Mouse (Mus musculus) heart, adult 8-10 months (tissue): ENCODE measurements around the gene Esm1. TPM values are rescaled to one million over a fixed set of nuclear protein-coding genes. Genes with fewer than 3 reads are reported as not detected.

Source experiments
- DNase-seq: peaks from one replicate; pipeline ENCODE4 v3.0.0; 2022; ENCODE audit warnings: low spot score
- total RNA-seq, 4 experiments: library from RNA; stranded (reverse); gene quantifications; 2 replicates each; pipeline ENCODE4 v1.2.4; 2022

Esm1 gene
- total RNA-seq = 1 to 10 TPM in 1 of 4 experiments, under 1 TPM in 3; 0.44 to 1.3 (median 0.59) TPM

DNA sequence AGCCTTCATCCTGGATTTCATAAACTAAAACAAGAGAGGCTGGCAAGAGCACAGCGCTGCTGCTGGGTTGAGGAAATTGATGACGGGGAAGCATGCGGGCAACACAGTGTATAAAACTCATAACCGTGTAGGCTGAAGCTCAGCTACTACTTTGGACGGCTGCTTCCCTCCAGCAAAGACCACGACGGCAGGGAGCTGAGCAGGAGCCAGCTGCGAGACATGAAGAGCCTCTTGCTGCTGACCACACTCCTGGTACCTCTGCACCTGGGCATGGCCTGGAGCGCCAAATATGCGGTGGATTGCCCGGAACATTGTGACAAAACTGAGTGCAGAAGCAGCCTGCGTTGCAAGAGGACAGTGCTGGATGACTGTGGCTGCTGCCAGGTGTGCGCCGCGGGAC is at the start of gene Esm1:
Gene Esm1, plus strand, starts transcription at position 36 of the 400 bp plus-strand sequence.
- no peak for DNase-seq

GRCm38 (mm10) chr13:113164252-113165005 is 45.0 kb upstream of the Esm1 start:
- DNase-seq = no peak

- DNase-seq = no peak
Observed at GRCm38 (mm10) chr13:113168018-113168534, 41.4 kb upstream of the Esm1 start.

DNA sequence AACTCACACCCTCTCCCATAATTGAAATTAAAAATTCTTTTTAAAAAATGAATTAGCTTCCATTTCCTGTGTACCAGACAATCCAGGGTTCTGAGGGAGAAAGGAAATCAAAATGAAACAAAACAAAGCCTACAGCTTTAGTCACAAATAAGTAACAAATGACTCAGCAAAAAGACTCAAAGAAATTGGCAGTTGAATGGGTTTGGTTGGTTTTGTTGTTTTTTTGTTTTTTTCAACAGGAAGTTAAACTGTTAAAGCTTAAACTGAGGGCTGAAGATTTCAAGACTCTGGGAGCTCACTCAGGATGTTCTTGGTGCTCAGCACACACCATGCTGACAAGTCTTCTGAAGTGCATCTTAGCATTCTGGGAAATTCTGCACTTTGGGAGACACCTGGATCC is 39.2 kb upstream of the Esm1 start:
- no peak for DNase-seq

DNA sequence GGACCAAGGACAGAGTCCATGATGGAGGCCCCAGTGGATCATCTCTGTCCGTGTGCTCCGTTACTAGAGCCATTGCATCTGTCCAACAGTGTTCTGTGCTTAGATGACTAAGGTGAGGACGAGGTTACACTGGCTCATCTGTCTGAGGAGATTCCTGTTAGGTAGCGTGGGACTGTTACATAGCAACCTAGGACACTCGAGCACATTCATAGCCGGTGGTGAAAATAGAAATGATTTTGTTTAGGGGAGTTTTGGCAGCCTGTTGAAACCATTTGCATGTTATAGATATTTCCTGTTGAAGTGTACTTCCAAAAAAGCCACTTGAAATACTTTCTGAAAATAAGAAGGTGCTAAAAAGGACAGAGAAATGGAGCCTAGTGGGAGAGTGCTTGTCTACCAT is 35.3 kb upstream of the Esm1 start:
- DNase-seq = no peak

GRCm38 (mm10) chr13:113183310-113183709 is 26.1 kb upstream of the Esm1 start:
- no peak for DNase-seq

- no peak for DNase-seq
Observed at GRCm38 (mm10) chr13:113183720-113184119, 25.7 kb upstream of the Esm1 start.

DNA sequence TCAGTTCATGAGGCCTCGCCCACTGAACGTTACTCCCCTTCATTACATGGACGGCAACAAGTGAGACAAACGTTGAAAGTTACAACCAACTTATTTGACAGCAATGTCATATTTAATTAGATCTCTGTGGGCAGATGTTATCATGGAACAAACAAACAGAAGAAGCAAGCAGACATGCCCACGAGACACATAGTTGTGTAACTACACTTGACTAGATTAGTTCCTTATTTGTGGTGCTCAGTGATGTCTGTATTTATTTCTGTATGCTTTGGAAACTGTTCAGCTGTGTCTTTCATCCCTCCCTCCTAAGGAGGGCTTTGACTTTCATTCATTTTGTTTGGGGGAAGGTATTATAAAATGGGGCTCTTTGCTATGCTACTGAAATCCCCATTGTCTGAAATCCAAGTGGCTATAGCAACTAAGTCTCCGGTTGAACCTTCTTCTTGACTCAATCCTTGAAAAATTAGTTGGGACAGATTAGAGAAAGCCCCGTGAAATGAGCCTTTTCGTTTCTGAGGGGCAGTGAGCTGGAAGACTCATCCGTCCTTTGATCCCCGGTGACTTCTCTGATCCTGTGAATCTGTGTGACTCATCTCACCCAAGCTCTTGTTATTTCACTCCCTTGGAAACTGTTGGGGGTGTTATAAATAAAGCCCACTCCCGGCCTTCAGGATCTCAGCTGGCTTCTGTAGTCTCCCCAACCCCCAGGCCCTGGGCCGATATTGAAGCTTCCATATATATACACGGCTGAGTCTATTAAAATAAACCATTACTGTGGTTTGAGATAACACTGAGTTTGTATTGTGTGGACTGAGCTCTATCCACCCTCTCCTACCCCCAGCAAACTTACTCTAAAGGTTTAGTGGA is 12.4 kb upstream of the Esm1 start:
- DNase-seq = no peak

GRCm38 (mm10) chr13:113197872-113198502 is 11.5 kb upstream of the Esm1 start:
- no peak for DNase-seq

DNA sequence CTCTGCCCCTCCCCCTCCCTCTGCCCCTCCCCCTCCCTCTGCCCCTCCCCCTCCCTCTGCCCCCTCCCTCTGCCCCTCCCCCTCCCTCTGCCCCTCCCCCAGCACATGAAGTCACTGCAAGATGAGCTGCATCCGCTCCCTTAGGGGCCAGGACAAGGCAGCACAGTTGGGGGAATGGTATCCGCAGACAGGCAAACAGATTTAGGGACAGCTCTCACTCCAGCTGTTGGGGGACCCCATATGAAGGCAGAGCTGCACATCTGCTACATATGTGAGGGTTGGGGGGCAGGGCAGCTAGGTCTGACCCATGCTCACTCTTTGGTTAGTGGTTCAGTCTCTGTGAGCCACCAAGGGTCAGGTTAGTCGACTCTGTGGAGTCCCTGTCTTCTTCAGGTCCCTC is 10.1 kb upstream of the Esm1 start:
- DNase-seq = no peak

DNA sequence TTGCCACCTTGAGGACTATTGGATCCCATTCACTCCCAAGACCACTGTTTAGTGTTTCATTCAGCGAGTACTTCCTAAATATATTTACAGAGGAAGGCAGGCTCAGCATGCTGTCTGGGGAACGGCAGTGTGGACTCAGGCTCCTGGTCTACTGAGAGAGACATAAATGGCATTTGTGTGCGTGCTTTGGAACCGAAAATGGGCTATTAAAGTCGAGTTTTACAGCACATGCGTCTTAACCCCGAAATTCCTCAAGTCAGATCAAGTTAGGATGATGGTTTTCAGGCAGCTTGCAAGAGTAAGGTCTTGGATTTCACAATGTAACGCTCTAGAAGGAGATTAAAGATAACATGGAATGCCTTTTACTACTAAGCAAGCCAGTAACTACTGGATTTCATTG is 8.7 kb upstream of the Esm1 start:
- no peak for DNase-seq

DNA sequence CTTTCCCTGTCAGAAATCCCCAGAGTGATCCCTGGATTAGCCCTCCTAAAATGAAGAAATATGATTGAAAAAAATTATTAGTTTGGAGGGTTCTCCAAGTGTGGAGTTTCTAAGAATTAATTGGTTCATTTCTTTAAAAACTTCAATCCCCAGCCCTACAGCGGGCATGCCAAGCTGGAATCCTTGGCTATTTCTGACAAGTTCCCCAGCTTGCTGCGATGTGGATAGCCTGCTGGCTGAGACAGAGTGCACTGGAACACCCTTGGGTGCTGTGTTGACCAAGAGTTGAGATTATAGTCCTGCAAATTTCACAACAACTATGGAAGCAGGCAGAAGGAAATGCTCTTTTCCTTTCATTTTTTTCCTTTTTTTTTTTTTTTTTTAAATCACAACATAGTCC is 7.8 kb upstream of the Esm1 start:
- DNase-seq = no peak

DNA sequence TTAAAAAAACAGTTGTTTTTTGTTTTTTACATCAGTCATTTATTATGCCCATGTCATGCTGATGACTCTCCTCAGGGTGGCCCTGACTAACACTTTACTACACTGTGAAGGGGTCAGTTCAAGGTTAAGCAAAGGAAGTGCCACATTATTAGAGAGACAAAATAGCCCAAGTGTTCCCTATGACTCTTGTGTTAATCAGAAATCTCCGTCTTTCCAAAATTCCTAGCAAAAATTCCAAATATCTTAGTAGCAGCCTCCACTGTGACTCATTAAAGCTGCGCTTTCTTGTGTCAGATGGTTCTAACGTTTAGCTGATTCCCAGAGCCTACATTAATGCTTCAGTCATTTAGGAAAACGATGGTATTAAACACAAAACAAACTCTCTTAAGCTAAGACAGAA is 7.3 kb upstream of the Esm1 start:
- no peak for DNase-seq

GRCm38 (mm10) chr13:113203146-113203545 is 6.3 kb upstream of the Esm1 start:
- no peak for DNase-seq

- DNase-seq = no peak
Observed at GRCm38 (mm10) chr13:113205346-113205745, 4.1 kb upstream of the Esm1 start.

- DNase-seq = no peak
Observed at GRCm38 (mm10) chr13:113211345-113211744, 1.9 kb downstream of the Esm1 start.

- DNase-seq = no peak
Observed at GRCm38 (mm10) chr13:113212401-113212800, 2.9 kb downstream of the Esm1 start.

DNA sequence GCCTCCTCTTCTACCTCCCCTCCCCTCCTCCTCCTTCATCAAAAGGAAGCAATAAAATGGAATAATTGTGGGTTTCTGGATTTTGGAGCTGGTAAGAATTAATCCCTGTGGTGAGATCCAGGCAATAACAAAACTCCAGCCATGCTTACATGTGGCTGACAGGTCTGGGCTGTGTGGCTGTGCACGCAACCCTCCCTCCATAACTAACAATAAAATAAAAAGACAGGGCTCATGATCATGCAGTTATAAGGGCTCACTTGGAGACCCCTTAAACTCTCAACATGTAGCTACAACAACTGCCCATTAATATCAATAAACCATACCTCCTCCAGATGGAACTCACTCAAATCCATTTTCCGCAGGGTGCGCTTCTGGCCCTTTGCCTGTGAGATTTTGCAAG is 4.4 kb downstream of the Esm1 start:
- no peak for DNase-seq

- DNase-seq = no peak
Observed at GRCm38 (mm10) chr13:113221851-113222250, 12.4 kb downstream of the Esm1 start.

GRCm38 (mm10) chr13:113224105-113224504 is 14.6 kb downstream of the Esm1 start:
- peak; percentile 85 for DNase-seq

- DNase-seq = no peak
Observed at GRCm38 (mm10) chr13:113225811-113226210, 16.4 kb downstream of the Esm1 start, which contains the start of gene Gzmk. TSS of gene Gzmk (minus strand) at chr13:113225908.

- no peak for DNase-seq
Observed at GRCm38 (mm10) chr13:113227076-113227475, 17.6 kb downstream of the Esm1 start.
